Comparison of ENCODE assay signal across 8 mouse cellular contexts in genomic region chr19:6126289-6126688, GRCm38 (mm10). TPM values are rescaled to one million over a fixed set of nuclear protein-coding genes. Genes with fewer than 3 reads are reported as not detected.
DNase-seq lines count a peak whose midpoint lies in the region; ATAC-seq lines count a peak whose summit lies in the region.

No protein-coding gene starts in this region.

- peak; percentile 75 for DNase-seq in adrenal gland, postnatal 10 days
- no peak for DNase-seq in adrenal gland, adult 8-10 months
- DNase-seq in left cerebral cortex, postnatal 14 days (ENCODE audit: low spot score in 2 of 2) = peak; percentile 42 to 43
- DNase-seq in left cerebral cortex, adult 11 months (ENCODE audit: low spot score) = no peak
- DNase-seq in c-Kit-positive CD71-positive TER-119-negative erythroid progenitor cells, embryonic 14.5 days (ENCODE audit: low read depth) = peak; percentile 71
- peak; percentile 58 to 59 for DNase-seq in kidney, postnatal 4 days

- peak; percentile 44; the same call in 1 of the 2 replicates for ATAC-seq in monocyte, adult 5-6 weeks (replicated peaks; ENCODE audit: insufficient number of reproducible peaks, low FRiP score, low TSS enrichment, poor library complexity, severe bottlenecking)
- no peak for ATAC-seq in granulocyte monocyte progenitor cell, adult 5-6 weeks (replicated peaks; ENCODE audit: poor library complexity, severe bottlenecking)

- intact Hi-C loops in left cerebral cortex, postnatal 14 days (cut with DNase I) = loop anchor here (5.0 kb wide), 1 partner anchor 111 kb away; the partner anchor contains the start of gene Ppp2r5b

RNA-seq across cellular contexts. Expression of gene Snx15, which starts 1.8 kb away (rescaled TPM):
- 10 to 100 TPM; 19.6 to 21.8 TPM for total RNA-seq in adrenal gland, postnatal 10 days (2021)
- total RNA-seq in adrenal gland, adult 8-10 months (2022) = 10 to 100 TPM; 34.0 to 49.1 (median 37.8) TPM
- total RNA-seq in left cerebral cortex, postnatal 14 days (2021) = 10 to 100 TPM; 39.2 to 42.9 TPM
- total RNA-seq in monocyte, adult 5-6 weeks (2017) = 8.8 to 22.5 TPM (median 11.5 TPM) in 3 replicates
- total RNA-seq in granulocyte monocyte progenitor cell, adult 5-6 weeks (2014; fragmentation: Nextera tagmentation) = 31.2 and 31.3 TPM in 2 replicates
- total RNA-seq in granulocyte monocyte progenitor cell, adult 5-6 weeks (2017) = 9.7 and 11.2 TPM in 2 replicates

RNA-seq across cellular contexts. Expression of gene Sac3d1, which starts 7.8 kb away (rescaled TPM):
- 10 to 100 TPM; 15.9 to 17.2 TPM for total RNA-seq in adrenal gland, postnatal 10 days (2021)
- 10 to 100 TPM; 13.7 to 18.9 (median 16.1) TPM for total RNA-seq in adrenal gland, adult 8-10 months (2022)
- total RNA-seq in left cerebral cortex, postnatal 14 days (2021) = 10 to 100 TPM; 23.7 to 24.7 TPM
- 2.1 to 2.6 TPM (median 2.1 TPM) in 3 replicates for total RNA-seq in monocyte, adult 5-6 weeks (2017)
- total RNA-seq in granulocyte monocyte progenitor cell, adult 5-6 weeks (2014; fragmentation: Nextera tagmentation) = 8.5 and 10.2 TPM in 2 replicates
- total RNA-seq in granulocyte monocyte progenitor cell, adult 5-6 weeks (2017) = 5.9 and 7.2 TPM in 2 replicates

RNA-seq across cellular contexts. Expression of gene Batf2, which starts 14.5 kb away (rescaled TPM):
- 1 to 10 TPM in 1 of 2 experiments, under 1 TPM in 1; 0.57 to 1.6 TPM for total RNA-seq in adrenal gland, postnatal 10 days (2021)
- 1 to 10 TPM; 1.4 to 3.5 (median 2.7) TPM for total RNA-seq in adrenal gland, adult 8-10 months (2022)
- total RNA-seq in left cerebral cortex, postnatal 14 days (2021) = under 1 TPM in 1 of 2 experiments, not detected in 1; 0.33 TPM
- total RNA-seq in monocyte, adult 5-6 weeks (2017) = 0.78 to 5.3 TPM (median 1.9 TPM) in 3 replicates
- total RNA-seq in granulocyte monocyte progenitor cell, adult 5-6 weeks (2014; fragmentation: Nextera tagmentation) = 5.1 TPM in 1 of 2 replicates, not detected in the other
- 0.77 and 2.3 TPM in 2 replicates for total RNA-seq in granulocyte monocyte progenitor cell, adult 5-6 weeks (2017)

RNA-seq across cellular contexts. Expression of gene Arl2, which starts 15.1 kb away (rescaled TPM):
- total RNA-seq in adrenal gland, postnatal 10 days (2021) = 10 to 100 TPM; 63.1 to 63.7 TPM
- total RNA-seq in adrenal gland, adult 8-10 months (2022) = 100 to 1,000 TPM in 2 of 4 experiments, 10 to 100 TPM in 2; 92.7 to 127 (median 112) TPM
- total RNA-seq in left cerebral cortex, postnatal 14 days (2021) = 10 to 100 TPM; 61.2 to 69.7 TPM
- 4.8 to 9.6 TPM (median 5.8 TPM) in 3 replicates for total RNA-seq in monocyte, adult 5-6 weeks (2017)
- total RNA-seq in granulocyte monocyte progenitor cell, adult 5-6 weeks (2014; fragmentation: Nextera tagmentation) = 22.6 and 37.1 TPM in 2 replicates
- total RNA-seq in granulocyte monocyte progenitor cell, adult 5-6 weeks (2017) = 27.1 and 30.7 TPM in 2 replicates

RNA-seq across cellular contexts. Expression of gene Naaladl1, which starts 20.7 kb away (rescaled TPM):
- total RNA-seq in adrenal gland, postnatal 10 days (2021) = under 1 TPM; 0.24 to 0.30 TPM
- under 1 TPM in 1 of 4 experiments, not detected in 3; 0.27 TPM for total RNA-seq in adrenal gland, adult 8-10 months (2022)
- not detected for total RNA-seq in left cerebral cortex, postnatal 14 days (2021)
- total RNA-seq in monocyte, adult 5-6 weeks (2017) = 1.3 TPM in 1 of 3 replicates, not detected in the others
- total RNA-seq in granulocyte monocyte progenitor cell, adult 5-6 weeks (2014; fragmentation: Nextera tagmentation) = 0.28 and 1.1 TPM in 2 replicates
- not detected in 2 replicates for total RNA-seq in granulocyte monocyte progenitor cell, adult 5-6 weeks (2017)

Comparison
In these comparisons a context has a peak if more than half of its experiments do, and no peak if none do; other contexts are left out.
1. DNase-seq: peak in adrenal gland, postnatal 10 days (single experiment), left cerebral cortex, postnatal 14 days (2 of 2), c-Kit-positive CD71-positive TER-119-negative erythroid progenitor cells, embryonic 14.5 days (single experiment) and kidney, postnatal 4 days (2 of 2); none in adrenal gland, adult 8-10 months (single experiment) and left cerebral cortex, adult 11 months (single experiment).